Mouse (Mus musculus) left cerebral cortex, adult 9 months (tissue): ENCODE data around the gene St6gal1.

Experiments used
- DNase-seq, 2 experiments: peaks; one replicate each; pipeline ENCODE4 v3.0.0; 2022; ENCODE audit warnings: low spot score in 2 of 2

The St6gal1 gene

DNA sequence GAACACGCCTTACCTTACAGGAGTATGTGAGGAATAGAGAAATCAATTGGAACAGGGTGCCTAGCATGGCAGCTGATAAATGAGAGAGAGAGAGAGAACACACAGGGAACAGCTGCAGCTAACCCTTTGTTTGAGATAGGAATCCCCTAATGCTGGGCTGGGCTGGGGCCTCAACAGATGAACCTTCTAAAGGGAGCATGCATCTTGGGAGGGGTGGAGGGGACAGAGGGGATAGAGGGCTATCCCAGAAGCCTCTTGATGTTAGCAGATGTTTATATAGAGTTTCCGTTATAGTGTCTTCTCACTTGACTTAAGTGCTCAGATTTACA, 26.9 kb downstream of the St6gal1 start:
- no peak for DNase-seq

GRCm38 (mm10) chr16:23253620-23254019, 29.1 kb downstream of the St6gal1 start:
- DNase-seq, result no peak

GRCm38 (mm10) chr16:23254062-23254461, 29.5 kb downstream of the St6gal1 start:
- no peak for DNase-seq

GRCm38 (mm10) chr16:23256638-23257037, 32.1 kb downstream of the St6gal1 start:
- no peak for DNase-seq

GRCm38 (mm10) chr16:23258429-23258822, 33.9 kb downstream of the St6gal1 start:
- no peak for DNase-seq

- DNase-seq, result no peak
These were observed 34.4 kb downstream of the St6gal1 start for GRCm38 (mm10) chr16:23258823-23259457.

- DNase-seq, result no peak
These were observed 35.0 kb downstream of the St6gal1 start for GRCm38 (mm10) chr16:23259580-23259979.

GRCm38 (mm10) chr16:23262131-23262768, 37.7 kb downstream of the St6gal1 start:
- DNase-seq, result no peak

- no peak for DNase-seq
These were observed 38.3 kb downstream of the St6gal1 start for GRCm38 (mm10) chr16:23262846-23263245.

- no peak for DNase-seq
These were observed 40.5 kb downstream of the St6gal1 start for GRCm38 (mm10) chr16:23264999-23265398.

- DNase-seq, result no peak
These were observed 40.9 kb downstream of the St6gal1 start for GRCm38 (mm10) chr16:23265481-23265880.

DNA sequence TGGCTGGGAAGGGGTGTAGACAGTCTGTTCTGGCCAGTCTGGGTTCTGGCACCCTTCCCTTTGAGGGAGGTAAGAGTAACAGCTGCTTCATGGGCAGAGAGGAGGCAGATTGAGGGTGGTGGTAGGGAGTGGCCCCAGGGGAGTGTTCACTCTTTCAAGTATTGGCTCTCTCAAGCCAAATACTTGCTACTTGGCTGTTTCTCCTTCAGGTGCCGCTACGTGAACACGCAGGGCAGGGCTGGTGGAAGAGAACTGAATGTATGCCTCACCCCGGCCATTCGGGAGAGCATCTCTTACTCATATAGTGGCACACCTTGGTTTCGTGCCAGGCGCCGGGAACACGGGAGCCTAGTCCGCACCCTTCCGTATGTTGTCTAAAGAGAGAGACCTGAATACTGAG, 41.8 kb downstream of the St6gal1 start:
- no peak for DNase-seq

GRCm38 (mm10) chr16:23266896-23267295, 42.4 kb downstream of the St6gal1 start:
- DNase-seq, result no peak

GRCm38 (mm10) chr16:23268231-23268630, 43.7 kb downstream of the St6gal1 start:
- DNase-seq, result no peak

- DNase-seq, result no peak
These were observed 44.8 kb downstream of the St6gal1 start for GRCm38 (mm10) chr16:23269056-23269983.

DNA sequence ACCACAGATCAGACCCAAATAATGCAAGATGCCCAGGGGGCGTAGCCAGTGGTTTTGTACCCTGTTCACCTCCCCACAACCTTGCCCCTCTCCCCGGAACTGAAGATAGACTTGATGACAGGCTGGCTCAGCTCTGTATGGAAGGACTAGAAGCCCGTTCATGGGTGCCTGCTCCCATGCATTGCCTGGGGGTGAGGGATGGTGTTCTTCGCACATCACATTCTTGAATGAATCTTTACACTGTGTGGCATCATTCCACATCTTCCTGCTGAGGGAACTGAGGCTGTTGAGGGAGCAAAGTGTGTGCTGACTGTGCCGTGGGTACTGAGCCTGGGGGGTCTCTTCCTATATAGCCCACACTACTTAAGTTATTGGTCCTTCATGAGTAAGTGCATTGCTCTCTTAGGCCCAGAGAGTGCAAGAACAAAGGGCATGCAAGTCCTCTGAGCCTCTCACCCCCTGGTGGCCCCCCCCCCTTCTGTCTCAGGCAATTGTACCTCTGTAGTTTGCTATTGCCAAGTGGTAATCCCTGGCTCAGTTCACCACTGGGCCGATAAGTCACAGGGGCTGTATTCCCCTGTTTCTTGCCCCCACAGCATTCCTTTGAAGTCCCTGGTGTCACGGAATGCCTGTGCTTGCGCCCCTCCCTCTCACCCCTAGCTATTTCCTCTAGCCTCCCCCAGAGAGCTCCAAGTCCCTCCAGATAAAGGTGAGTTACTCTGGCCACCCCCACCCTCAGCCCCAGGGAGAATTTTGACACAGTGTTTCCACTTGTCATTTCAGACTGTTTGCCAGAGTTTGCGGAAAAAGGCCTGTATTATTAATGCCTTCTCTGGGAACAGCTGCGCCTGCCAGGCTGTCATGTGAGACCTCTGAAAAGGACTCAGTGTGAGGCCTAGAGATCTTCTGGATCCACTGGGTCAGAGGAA, 45.7 kb downstream of the St6gal1 start:
- peak in 1 of 2 experiments; percentile 55 for DNase-seq

GRCm38 (mm10) chr16:23270913-23271253, 46.3 kb downstream of the St6gal1 start:
- DNase-seq, result no peak

GRCm38 (mm10) chr16:23271746-23272520, 47.4 kb downstream of the St6gal1 start:
- no peak for DNase-seq

DNA sequence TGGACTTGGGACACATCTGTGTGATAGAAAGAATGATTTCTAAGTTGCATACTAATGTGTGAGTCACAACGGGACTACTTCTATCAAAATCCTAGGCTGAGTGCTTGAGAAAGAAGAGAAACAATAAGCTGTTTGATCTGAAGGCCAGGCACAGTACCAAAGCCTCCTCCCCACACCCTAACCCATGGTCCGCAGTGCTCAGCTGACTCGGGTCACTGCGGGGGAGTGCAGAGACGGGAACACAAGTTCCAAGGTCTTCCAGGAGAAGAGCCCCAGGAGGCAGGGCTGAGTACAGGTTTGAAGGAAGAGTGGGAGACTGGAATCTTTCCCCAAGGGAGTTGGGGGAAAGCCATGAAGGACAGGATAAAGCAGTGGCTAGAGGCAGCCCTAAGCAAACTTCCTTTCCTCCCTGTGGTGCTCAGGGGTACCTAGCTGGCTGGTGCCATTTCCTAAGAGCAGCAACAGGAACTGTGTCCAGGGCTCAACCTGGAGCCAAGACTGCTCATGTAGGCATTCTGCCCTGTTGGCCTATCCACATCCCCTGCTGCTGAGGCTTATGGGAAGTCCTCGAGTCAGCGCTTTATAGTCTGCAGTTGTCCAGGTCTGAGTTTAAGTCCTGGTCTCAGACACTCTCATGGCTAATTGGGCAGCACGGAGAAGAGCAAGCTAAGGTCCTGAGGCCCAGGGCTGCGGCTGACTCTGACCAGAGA, 48.1 kb downstream of the St6gal1 start:
- DNase-seq, result peak in 1 of 2 experiments; percentile 39

- DNase-seq, result no peak
These were observed 49.5 kb downstream of the St6gal1 start for GRCm38 (mm10) chr16:23274005-23274404.
